ENCODE assay signal across 21 mouse cellular contexts in genomic region chr7:63952077-63952898, GRCm38 (mm10). TPM values are rescaled to one million over a fixed set of nuclear protein-coding genes. Genes with fewer than 3 reads are reported as not detected.
DNase-seq lines count a peak whose midpoint lies in the region; ATAC-seq and TF ChIP-seq lines count a peak whose summit lies in the region.
"Had no signal": no experiment of that assay in that cellular context is flagged by ENCODE, and none has a peak within 500 bp of the region (broad histone marks: within the 10 kb centered on the region; RNA-seq: fewer than 3 reads in every experiment).

No protein-coding gene starts in this region.

- 47% methylated on average over 7 of the region's 7 CpGs for WGBS in forebrain, embryonic 11.5 days
- WGBS in forebrain, postnatal 0 days = 33% methylated on average over 7 of the region's 7 CpGs
- WGBS in forebrain, embryonic 15.5 days = 31% methylated on average over 7 of the region's 7 CpGs
- WGBS in kidney, embryonic 16.5 days = 61% methylated on average over 7 of the region's 7 CpGs
- 71% methylated on average over 7 of the region's 7 CpGs for WGBS in kidney, embryonic 14.5 days

- no peaks in the 10 kb centered on the region for H3K36me3 ChIP-seq in forebrain, embryonic 11.5 days (ENCODE audit: control insufficient read depth, insufficient read depth, low read length)
- H3K36me3 ChIP-seq in forebrain, postnatal 0 days (ENCODE audit: insufficient read depth) = no peaks in the 10 kb centered on the region
- no peaks in the 10 kb centered on the region for H3K36me3 ChIP-seq in forebrain, embryonic 15.5 days
- H3K36me3 ChIP-seq in kidney, embryonic 16.5 days (ENCODE audit: insufficient read depth, low read length) = no peaks in the 10 kb centered on the region
- H3K36me3 ChIP-seq in kidney, embryonic 14.5 days (ENCODE audit: control insufficient read depth, insufficient read depth, low read length) = no peaks in the 10 kb centered on the region
- H3K36me3 ChIP-seq: intestine, embryonic 15.5 days; midbrain, embryonic 13.5 days had no signal

- no peak for ATAC-seq in forebrain, embryonic 11.5 days (replicated peaks; ENCODE audit: low FRiP score)
- ATAC-seq in forebrain, postnatal 0 days = no peak
- no peak for ATAC-seq in forebrain, embryonic 15.5 days (replicated peaks)
- peak; percentile 75 for ATAC-seq in megakaryocyte, adult 5-6 weeks (ENCODE audit: poor library complexity, severe bottlenecking)
- no peak for ATAC-seq in kidney, embryonic 16.5 days (ENCODE audit: low FRiP score, low TSS enrichment)
- no peak for ATAC-seq in kidney, embryonic 14.5 days (ENCODE audit: low FRiP score, low TSS enrichment)
- ATAC-seq: intestine, embryonic 15.5 days had no signal

- DNase-seq in forebrain, embryonic 11.5 days (ENCODE audit: low spot score) = peak; percentile 15
- no peak for DNase-seq in forebrain, postnatal 0 days
- peak; percentile 40 for DNase-seq in ES-CJ7 (ENCODE audit: low read depth, low spot score)
- no peak for DNase-seq in urinary bladder, postnatal 10 days (ENCODE audit: low spot score)
- DNase-seq: cerebellum, adult 9-10 months; embryo, embryonic 11 days; kidney, postnatal 14 days; lung, postnatal 14 days; thymus, postnatal 25 days had no signal

- no peak for TF ChIP-seq CTCF in forebrain, postnatal 0 days (IDR thresholded peaks at IDR 0.05; ENCODE audit: low read depth)

- no peak overlapping the region for H3K4me3 ChIP-seq in forebrain, embryonic 11.5 days (ENCODE audit: low read depth, low read length)
- H3K4me3 ChIP-seq in forebrain, postnatal 0 days (ENCODE audit: low read depth, low read length) = no peak overlapping the region
- no peak overlapping the region for H3K4me3 ChIP-seq in forebrain, embryonic 15.5 days
- H3K4me3 ChIP-seq in kidney, embryonic 16.5 days (ENCODE audit: low read length) = no peak overlapping the region
- no peak overlapping the region for H3K4me3 ChIP-seq in kidney, embryonic 14.5 days (ENCODE audit: low read length)
- H3K4me3 ChIP-seq: intestine, embryonic 15.5 days; midbrain, embryonic 13.5 days had no signal

- peaks cover 21% of the 10 kb centered on the region for H3K4me1 ChIP-seq in forebrain, embryonic 11.5 days (replicated peaks; ENCODE audit: control insufficient read depth, insufficient read depth, low read length)
- peaks cover 10% of the 10 kb centered on the region; the same call in 1 of the 2 replicates for H3K4me1 ChIP-seq in forebrain, postnatal 0 days (ENCODE audit: insufficient read depth)
- peaks cover 36% of the 10 kb centered on the region for H3K4me1 ChIP-seq in forebrain, embryonic 15.5 days
- no peaks in the 10 kb centered on the region for H3K4me1 ChIP-seq in kidney, embryonic 16.5 days (ENCODE audit: insufficient read depth, low read length)
- H3K4me1 ChIP-seq in kidney, embryonic 14.5 days (ENCODE audit: control insufficient read depth, insufficient read depth, low read length) = no peaks in the 10 kb centered on the region
- H3K4me1 ChIP-seq: intestine, embryonic 15.5 days had no signal

- H3K9ac ChIP-seq in forebrain, embryonic 11.5 days (ENCODE audit: low read length) = no peak overlapping the region
- no peak overlapping the region for H3K9ac ChIP-seq in forebrain, postnatal 0 days
- no peak overlapping the region for H3K9ac ChIP-seq in forebrain, embryonic 15.5 days (replicated peaks)
- no peak overlapping the region for H3K9ac ChIP-seq in kidney, embryonic 16.5 days (replicated peaks; ENCODE audit: low read length)
- H3K9ac ChIP-seq in kidney, embryonic 14.5 days (ENCODE audit: low read depth, low read length) = no peak overlapping the region
- H3K9ac ChIP-seq: intestine, embryonic 15.5 days; midbrain, embryonic 13.5 days had no signal

- H3K4me2 ChIP-seq in forebrain, embryonic 11.5 days (ENCODE audit: low read depth, low read length, severe bottlenecking) = no peak overlapping the region
- H3K4me2 ChIP-seq in forebrain, postnatal 0 days (ENCODE audit: low read depth) = no peak overlapping the region
- H3K4me2 ChIP-seq in forebrain, embryonic 15.5 days (replicated peaks) = no peak overlapping the region
- no peak overlapping the region for H3K4me2 ChIP-seq in kidney, embryonic 16.5 days (replicated peaks; ENCODE audit: low read depth, low read length)
- H3K4me2 ChIP-seq in kidney, embryonic 14.5 days (replicated peaks; ENCODE audit: low read depth, low read length) = no peak overlapping the region
- H3K4me2 ChIP-seq: intestine, embryonic 15.5 days; midbrain, embryonic 13.5 days had no signal

- no peaks in the 10 kb centered on the region for H3K27me3 ChIP-seq in forebrain, embryonic 11.5 days (ENCODE audit: control insufficient read depth, insufficient read depth, low read length)
- H3K27me3 ChIP-seq in forebrain, postnatal 0 days (ENCODE audit: insufficient read depth, low read length) = no peaks in the 10 kb centered on the region
- H3K27me3 ChIP-seq in forebrain, embryonic 15.5 days = no peaks in the 10 kb centered on the region
- no peaks in the 10 kb centered on the region for H3K27me3 ChIP-seq in kidney, embryonic 16.5 days (ENCODE audit: insufficient read depth, low read length)
- no peaks in the 10 kb centered on the region for H3K27me3 ChIP-seq in kidney, embryonic 14.5 days (ENCODE audit: control insufficient read depth, insufficient read depth, low read length)
- H3K27me3 ChIP-seq: intestine, embryonic 15.5 days; midbrain, embryonic 13.5 days had no signal

- peak overlapping the region; percentile 15 for H3K27ac ChIP-seq in forebrain, embryonic 11.5 days (ENCODE audit: low read depth, low read length)
- H3K27ac ChIP-seq in forebrain, postnatal 0 days (ENCODE audit: low read depth, low read length) = no peak overlapping the region
- H3K27ac ChIP-seq in forebrain, embryonic 15.5 days (replicated peaks) = 0 out of 2 replicates have a peak overlapping the region, but pooled peaks have one; percentile 25
- H3K27ac ChIP-seq in kidney, embryonic 16.5 days (ENCODE audit: low read length) = no peak overlapping the region
- H3K27ac ChIP-seq in kidney, embryonic 14.5 days (ENCODE audit: low read depth, low read length) = no peak overlapping the region
- H3K27ac ChIP-seq: intestine, embryonic 15.5 days; midbrain, embryonic 13.5 days had no signal

- no peaks in the 10 kb centered on the region for H3K9me3 ChIP-seq in forebrain, embryonic 11.5 days (ENCODE audit: control insufficient read depth, low read length)
- no peaks in the 10 kb centered on the region for H3K9me3 ChIP-seq in forebrain, postnatal 0 days (ENCODE audit: low read length)
- no peaks in the 10 kb centered on the region for H3K9me3 ChIP-seq in forebrain, embryonic 15.5 days
- H3K9me3 ChIP-seq in kidney, embryonic 16.5 days (ENCODE audit: low read length) = no peaks in the 10 kb centered on the region
- H3K9me3 ChIP-seq in kidney, embryonic 14.5 days (ENCODE audit: control insufficient read depth, low read length) = no peaks in the 10 kb centered on the region
- H3K9me3 ChIP-seq: intestine, embryonic 15.5 days; midbrain, embryonic 13.5 days had no signal

RNA-seq across cellular contexts. Expression of gene Klf13, which starts 13.6 kb away (rescaled TPM):
- 26.6 and 28.1 TPM in 2 replicates for polyA plus RNA-seq in forebrain, embryonic 11.5 days (2014; fragmentation: Nextera tagmentation; extraction: Ambion mirVana)
- total RNA-seq in forebrain, postnatal 0 days (2014; rRNA removed) = 25.5 and 32.0 TPM in 2 replicates
- 24.8 and 32.0 TPM in 2 replicates for polyA plus RNA-seq in forebrain, postnatal 0 days (2015; fragmentation: Nextera tagmentation; extraction: Ambion mirVana)
- polyA plus RNA-seq in forebrain, embryonic 15.5 days (2015; fragmentation: Nextera tagmentation; extraction: Ambion mirVana) = 34.7 and 34.8 TPM in 2 replicates
- total RNA-seq in megakaryocyte, adult 5-6 weeks (2015) = 108 and 122 TPM in 2 replicates
- 61.7 and 64.4 TPM in 2 replicates for total RNA-seq in megakaryocyte, adult 5-6 weeks (2017)
- polyA plus RNA-seq in kidney, embryonic 16.5 days (2015; fragmentation: Nextera tagmentation; extraction: Ambion mirVana) = 23.2 and 23.7 TPM in 2 replicates
- 23.0 and 23.2 TPM in 2 replicates for polyA plus RNA-seq in kidney, embryonic 14.5 days (2014; fragmentation: Nextera tagmentation; extraction: Ambion mirVana)

RNA-seq across cellular contexts. Expression of gene E030018B13Rik, which starts 35.6 kb away (rescaled TPM):
- not detected in 2 replicates for polyA plus RNA-seq in forebrain, embryonic 11.5 days (2014; fragmentation: Nextera tagmentation; extraction: Ambion mirVana)
- not detected in 2 replicates for total RNA-seq in forebrain, postnatal 0 days (2014; rRNA removed)
- polyA plus RNA-seq in forebrain, postnatal 0 days (2015; fragmentation: Nextera tagmentation; extraction: Ambion mirVana) = not detected in 2 replicates
- 0.31 and 0.39 TPM in 2 replicates for polyA plus RNA-seq in forebrain, embryonic 15.5 days (2015; fragmentation: Nextera tagmentation; extraction: Ambion mirVana)
- total RNA-seq in megakaryocyte, adult 5-6 weeks (2015) = not detected in 2 replicates
- not detected in 2 replicates for total RNA-seq in megakaryocyte, adult 5-6 weeks (2017)
- polyA plus RNA-seq in kidney, embryonic 16.5 days (2015; fragmentation: Nextera tagmentation; extraction: Ambion mirVana) = not detected in 2 replicates
- polyA plus RNA-seq in kidney, embryonic 14.5 days (2014; fragmentation: Nextera tagmentation; extraction: Ambion mirVana) = 0.35 TPM in 1 of 2 replicates, not detected in the other
- total RNA-seq: adrenal gland, adult 2 months; hematopoietic stem cell, adult 5-6 weeks; layer of hippocampus, postnatal 10 days; left cerebral cortex, postnatal 10 days had no signal
- polyA plus RNA-seq: adrenal gland, adult 2 months; heart, embryonic 14.5 days; intestine, embryonic 15.5 days; limb, embryonic 14.5 days had no signal

Comparison
In these comparisons a context has a peak if more than half of its experiments do, and no peak if none do; other contexts are left out.
1. DNase-seq: peak in forebrain, embryonic 11.5 days (single experiment) and ES-CJ7 (single experiment); none in forebrain, postnatal 0 days (single experiment) and urinary bladder, postnatal 10 days (single experiment).
2. H3K27ac ChIP-seq: peak in forebrain, embryonic 11.5 days (single experiment) and forebrain, embryonic 15.5 days (single experiment); none in forebrain, postnatal 0 days (single experiment), kidney, embryonic 16.5 days (single experiment) and kidney, embryonic 14.5 days (single experiment).